Mouse (Mus musculus): ENCODE measurements around the gene Nprl2. TPM values are rescaled to one million over a fixed set of nuclear protein-coding genes. Genes with fewer than 3 reads are reported as not detected.

Nprl2 gene
- 10 to 100 TPM; 39.4 to 46.9 (median 44.5) TPM for total RNA-seq (2022)

DNA sequence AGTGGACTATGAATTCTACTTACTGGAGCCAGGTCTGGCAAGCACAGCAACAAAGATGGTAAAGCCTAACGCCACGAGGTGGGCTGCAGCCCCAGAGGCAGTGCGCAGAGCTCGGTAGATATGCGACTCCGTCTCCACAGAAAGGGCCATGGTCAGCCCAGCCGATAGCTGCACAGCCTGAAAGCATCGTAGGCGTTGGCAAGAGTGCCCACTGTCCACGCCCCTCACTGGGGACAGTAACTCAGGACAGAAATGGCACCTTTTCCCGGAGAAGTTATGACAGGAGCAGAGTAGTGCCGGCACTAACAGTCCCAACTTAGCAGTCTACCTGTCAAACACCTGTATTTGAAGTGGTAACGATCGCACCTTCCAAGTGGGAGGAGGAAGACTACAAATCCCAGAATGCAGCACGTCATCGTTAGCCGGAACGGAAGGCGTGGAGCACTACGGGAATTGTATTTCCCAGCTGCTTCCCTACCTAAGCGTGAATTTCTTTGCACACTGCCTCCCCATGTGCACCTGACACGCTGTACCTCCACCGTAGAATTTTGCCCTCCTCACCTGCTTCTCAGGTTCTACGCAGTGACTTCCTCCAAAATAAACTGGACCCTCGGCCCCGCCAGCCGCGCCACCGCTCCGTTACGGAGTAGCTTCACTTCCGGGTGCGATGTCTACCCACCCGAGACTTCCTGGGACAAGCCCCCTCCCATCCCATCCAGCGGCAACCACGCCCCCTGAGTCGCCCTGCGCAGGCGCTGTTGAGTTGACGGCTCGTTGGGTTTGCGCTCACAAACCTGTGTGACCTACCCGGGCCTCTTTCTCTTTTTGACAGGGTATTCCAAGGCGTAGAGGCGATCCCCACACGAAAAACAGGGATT is at the start of gene Nprl2, which contains the start of gene Cyb561d2:
Gene Nprl2 (plus strand): TSS at position 753 of the 878 bp plus-strand sequence.
Gene Cyb561d2 (minus strand): TSS at position 720 of the 878 bp plus-strand sequence.
- peak; percentile 93 to 94 for DNase-seq (ENCODE audit: low spot score in 2 of 2)

DNA sequence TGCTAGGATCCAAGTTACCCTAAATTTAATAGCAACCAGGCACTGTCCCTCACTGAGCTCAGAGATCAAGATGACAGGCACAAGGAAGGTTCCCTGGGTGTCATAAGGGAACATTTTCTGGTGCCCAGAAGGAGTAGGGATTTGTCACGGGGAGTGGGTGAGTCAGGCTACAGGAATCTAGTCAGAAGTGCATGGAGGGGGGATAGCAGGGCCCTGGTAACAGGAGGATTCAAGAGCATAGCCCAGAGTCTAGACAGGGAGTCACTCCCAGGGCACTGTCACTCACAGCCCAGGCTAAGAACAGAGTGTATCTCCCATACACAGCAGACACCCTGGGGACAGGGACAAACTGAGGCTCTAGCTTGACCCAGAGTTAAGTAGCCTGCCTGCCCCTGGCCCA is 48.5 kb upstream of the Nprl2 start:
- DNase-seq (ENCODE audit: low spot score in 2 of 2), result no peak

DNA sequence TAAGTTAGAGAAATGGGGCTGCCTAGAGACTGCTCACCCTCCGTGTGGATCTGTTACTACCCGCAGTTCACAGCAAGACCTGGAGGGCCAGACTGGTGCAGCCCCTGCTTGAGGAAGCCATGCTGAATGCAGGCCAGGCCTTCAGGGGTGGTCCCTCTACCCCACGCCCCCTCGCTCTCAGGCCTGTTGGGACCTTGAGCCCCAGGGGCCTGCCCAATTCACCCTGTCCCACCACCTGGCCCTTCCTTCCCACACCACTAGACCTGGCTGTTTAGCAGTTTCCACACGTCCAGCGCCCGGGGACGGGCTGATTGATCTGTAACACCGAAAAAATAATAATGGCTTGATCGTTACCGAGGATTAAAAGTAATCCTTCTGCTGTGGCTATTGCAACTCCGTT is 47.8 kb upstream of the Nprl2 start:
- no peak for DNase-seq (ENCODE audit: low spot score in 2 of 2)

DNA sequence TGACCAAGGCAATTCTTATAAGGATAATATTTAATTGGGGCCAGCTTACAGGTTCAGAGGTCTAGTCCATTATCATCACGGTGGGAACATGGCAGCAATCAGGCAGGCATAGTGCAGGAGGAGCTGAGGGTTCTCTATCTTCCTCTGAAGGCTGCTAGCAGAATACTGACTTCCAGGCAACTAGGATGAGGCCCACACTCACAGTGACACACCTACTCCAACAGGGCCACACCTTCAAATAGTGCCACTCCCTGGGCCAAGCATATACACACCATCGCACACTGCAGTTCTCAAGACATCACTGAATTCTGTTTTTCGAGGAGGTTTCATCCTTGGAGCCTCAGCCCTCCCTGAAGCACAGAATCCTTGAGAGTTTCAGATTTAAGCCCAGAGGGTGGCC is 45.7 kb upstream of the Nprl2 start:
- no peak for DNase-seq (ENCODE audit: low spot score in 2 of 2)

DNA sequence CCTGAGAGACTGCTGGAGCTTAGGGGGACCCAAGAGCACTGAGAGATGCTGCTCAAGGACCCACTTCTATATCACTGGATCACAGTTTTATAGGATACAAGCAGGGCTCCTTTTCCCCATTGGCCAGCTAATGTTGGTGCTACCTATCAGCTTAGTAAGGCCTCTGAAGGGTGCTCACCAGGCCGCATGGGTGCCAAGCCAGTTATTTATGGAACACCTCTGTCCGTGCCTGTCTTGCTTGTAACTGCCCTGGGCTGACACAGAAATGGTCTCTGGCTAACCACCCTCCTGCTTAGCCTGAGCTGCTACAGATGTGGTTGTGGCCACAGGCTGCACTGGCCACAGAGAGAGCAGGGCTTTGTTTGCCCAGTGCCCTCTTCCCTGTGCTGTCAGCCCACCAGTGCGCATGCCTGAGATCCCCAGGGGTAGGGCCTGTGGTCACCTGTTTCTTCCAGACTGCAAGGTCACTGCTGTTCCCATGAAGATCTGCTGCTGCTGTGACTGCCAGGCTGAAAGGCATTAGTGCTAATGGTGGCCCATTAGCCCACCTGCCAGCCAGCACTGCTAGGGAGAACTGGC is 41.2 kb upstream of the Nprl2 start:
- no peak for DNase-seq (ENCODE audit: low spot score in 2 of 2)

DNA sequence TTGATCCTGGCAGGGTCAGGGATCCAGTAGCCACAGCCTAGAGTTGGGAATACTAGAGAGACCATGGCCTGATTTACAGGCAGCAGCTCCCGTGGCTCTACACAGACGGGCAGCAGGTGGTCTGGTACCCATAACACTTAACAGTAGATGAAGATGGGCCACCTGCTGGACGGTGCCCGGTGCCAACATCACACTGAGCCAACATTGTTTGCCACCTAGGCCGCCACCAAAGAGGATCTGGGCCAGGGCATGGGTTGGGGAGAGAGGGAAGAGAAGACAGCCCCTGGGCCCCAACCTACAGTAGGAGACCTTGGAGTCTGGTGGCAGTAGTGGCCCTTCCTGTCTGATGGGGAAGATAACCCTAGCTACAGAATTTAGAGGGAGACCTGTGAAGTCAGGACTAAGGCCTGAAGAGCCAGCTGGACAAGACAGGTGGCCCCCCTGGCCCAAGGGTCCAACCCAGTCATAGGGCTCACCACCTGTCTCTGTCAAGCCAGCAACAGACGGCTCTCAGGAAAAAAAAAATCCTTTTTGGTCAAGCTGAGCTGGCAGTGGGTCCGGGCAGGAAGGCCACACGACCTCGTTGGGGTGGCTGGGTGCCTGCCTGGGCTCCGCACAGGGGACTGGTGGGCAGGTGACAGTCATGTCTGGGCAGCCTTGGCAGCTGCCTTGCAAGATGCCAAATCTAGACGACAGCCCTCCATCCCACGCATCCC is 39.7 kb upstream of the Nprl2 start:
- no peak for DNase-seq (ENCODE audit: low spot score in 2 of 2)

DNA sequence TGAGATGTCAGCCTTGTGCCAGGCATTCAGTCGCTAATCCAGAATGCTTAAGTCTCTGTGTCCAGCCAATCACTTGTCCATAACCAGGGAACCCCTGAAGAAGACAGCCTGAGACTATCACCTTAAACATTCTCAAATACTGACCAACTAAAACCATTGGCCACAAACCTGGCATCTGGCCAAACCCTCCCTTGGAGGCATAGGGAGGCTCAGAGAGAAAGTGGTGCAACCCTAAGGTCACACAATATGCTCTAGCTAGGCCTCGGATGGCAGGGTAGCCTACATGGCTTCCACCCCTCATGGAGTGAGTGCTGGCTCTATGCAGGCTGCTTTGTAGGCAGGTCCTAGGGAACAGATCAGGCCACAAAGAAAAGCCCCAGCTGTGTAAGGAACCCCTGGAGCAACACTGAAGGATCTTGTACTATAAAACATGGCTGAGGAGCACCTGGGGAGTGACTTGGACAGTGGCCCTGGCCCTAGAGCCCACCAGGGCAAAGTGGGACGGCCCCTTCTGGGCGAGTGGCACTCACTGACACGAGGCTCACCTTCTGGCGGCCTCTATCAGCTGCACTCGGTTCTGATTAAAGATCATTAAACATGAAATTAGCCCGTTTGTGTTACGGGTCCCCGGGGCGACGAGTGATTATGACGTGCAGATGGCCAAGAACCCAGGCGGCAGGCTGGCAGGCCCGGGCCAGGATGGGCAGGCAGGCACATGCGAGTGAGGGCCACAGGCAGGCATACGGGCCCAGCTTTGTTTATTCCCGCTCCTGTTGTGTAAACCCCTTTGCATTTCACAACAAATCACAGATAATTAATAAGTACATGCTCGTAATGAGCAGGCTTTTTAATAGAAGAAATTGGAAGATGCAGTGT is 37.1 kb upstream of the Nprl2 start:
- no peak for DNase-seq (ENCODE audit: low spot score in 2 of 2)

DNA sequence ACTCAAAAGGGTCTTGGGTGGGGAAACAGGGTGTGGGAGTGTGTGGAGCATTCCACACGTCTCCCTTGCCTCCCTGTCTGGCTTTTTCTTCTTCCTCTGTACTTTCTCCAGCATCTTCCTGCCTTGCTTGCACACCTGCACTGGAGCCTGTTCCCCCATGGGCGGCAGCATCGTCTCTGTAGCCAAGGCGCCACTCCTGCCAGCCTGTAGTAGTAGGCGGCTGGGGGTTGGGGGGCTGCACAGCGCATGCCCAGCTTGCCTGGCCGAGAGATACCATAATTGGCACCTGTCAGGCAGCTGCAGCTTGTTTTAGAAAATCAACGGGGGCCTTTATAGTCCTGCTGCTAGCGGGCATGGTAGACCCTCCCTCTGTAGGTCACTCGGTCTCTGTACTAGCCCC is 33.8 kb upstream of the Nprl2 start:
- DNase-seq (ENCODE audit: low spot score in 2 of 2), result peak in 1 of 2 experiments; percentile 63

DNA sequence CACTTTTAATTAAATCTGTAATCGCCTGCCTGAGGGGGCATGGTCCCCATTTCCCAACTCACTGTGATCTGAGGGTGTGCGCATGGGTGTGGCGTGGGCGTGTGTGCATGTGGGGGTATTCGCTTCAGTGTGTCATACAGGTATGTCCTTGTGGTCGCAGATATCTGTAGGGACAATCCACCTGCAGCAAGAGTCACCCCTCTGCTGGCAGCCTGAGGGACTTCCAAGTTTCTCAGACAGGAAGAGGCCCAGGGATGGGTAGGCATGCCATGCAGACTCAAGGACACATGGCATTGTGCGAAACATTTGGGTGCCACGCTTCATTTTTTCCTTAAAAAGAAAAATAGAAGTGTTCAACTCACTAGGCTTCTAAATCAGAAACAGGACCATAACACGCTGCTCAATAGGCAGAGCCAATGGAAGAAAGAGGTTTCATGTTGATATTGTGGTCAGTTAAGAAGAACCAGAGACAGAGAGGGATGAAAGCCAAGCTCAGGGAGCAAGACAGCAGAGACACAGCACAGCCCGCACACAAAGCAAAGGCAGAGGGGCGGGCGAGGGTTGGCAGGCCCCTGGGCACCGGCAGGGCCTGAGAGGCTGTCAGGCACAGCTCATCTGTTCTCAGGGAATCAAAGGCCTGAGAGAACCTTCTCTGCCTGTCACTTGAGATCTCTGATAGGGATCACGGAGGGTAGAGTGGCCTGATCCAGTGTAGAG is 31.5 kb upstream of the Nprl2 start:
- no peak for DNase-seq (ENCODE audit: low spot score in 2 of 2)

DNA sequence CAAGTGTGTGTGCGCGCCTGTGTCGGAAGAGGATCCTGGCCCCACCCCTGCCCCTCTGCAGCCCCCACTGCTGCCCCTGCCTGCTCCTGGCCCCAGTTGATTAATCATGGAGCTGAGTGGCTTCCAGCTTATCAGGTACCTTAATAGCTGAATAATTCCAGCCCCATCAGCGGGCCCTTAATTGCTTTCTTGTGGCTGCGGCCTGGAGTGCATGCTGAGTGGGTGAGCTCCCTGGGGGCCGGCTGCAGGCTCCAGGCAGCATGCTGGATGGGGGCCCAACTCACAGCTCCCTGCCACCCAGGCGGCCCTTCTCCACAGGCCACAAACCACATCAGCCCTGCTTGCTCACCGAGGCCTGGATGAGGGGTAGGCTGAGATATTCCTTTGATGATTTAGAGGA is 30.6 kb upstream of the Nprl2 start:
- no peak for DNase-seq (ENCODE audit: low spot score in 2 of 2)

DNA sequence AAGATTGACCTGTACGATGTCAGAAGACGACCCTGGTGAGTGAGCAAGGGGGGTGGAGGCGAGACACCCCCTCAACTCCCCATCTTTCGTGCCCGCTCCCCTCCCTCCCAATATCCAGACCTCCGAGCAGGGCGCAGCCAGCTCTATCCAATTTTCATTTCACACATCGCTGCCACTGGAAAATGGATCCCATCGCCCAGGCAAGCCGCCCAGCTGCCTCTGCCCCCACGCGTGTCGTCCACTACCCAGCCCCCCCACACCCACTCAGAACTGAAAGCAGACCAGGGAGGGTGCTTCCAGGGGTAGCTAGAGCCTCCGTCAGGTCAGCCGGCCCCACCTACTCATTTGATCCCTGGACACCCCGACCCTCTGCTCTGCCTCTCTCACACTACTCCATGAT is 29.7 kb upstream of the Nprl2 start:
- DNase-seq (ENCODE audit: low spot score in 2 of 2), result no peak

DNA sequence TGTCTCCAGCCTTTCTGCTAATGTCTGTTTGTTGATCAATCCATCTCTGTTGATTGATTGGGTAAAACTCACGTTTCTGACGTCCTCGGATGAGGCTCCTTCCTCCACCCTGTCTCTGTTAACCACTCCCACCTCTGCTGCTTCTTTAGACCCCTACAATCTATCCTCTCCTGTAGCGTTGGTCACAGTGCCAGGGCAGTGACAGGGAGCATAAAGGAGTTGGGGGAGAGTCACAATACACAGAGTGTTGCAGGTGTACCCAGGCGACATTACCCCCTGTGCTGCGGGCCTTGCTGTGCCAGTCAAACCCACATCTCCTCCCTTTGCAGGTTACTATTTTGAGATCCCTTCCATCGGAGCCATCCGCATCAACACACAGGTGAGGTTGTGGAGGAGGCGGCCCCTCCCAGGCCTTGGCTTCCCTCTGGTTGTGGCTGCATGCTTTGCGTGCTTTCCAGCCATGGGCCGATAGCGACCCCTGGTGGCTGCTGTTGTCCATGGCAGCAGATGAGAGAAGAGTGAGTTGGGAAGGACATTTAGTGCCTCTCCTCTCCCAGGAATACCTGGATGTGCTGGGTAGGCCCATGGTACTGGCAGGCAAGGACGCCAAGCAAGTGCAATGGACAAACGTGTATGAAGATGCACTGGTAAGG is 27.6 kb upstream of the Nprl2 start:
- peak; percentile 55 to 85 for DNase-seq (ENCODE audit: low spot score in 2 of 2)

DNA sequence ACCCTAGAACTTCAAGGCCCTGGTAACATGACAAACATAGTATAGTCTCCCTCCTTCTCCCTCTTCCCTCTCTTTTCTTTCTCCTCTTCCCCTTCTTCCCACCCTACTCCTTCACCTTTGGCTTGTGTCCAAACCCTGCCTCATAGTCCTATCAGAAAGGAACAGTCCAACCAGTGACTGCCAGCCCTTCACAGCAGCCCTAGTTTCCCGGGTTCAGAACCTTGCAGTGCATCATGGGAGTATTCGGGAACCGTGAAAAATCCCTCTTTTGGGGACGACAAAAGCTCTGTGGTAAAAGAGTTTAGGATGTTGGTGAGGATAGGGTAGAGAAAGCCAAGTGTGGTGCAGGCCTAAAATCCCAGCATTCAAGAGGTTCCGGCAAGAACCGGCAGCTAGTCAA is 21.7 kb upstream of the Nprl2 start:
- DNase-seq (ENCODE audit: low spot score in 2 of 2), result no peak

DNA sequence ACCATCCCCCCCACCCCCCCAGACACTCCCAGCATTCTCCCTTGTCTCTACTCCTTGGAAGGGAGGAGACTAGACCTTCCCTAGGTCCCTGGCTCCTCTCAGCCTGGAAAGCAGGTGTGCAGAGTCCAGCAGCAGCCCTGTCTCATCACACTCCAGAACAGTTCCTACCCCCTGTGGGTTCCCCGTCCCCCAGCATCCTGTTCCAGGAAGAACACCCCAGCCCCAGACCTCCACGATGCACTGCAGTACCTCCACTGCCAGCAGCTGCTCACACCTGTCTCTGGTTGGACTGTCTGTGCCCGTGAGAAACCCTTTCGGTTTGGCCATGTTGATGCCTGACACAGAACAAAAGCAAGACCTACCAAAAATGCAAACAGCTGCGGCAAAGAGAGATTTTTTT is 20.8 kb upstream of the Nprl2 start:
- DNase-seq (ENCODE audit: low spot score in 2 of 2), result no peak

DNA sequence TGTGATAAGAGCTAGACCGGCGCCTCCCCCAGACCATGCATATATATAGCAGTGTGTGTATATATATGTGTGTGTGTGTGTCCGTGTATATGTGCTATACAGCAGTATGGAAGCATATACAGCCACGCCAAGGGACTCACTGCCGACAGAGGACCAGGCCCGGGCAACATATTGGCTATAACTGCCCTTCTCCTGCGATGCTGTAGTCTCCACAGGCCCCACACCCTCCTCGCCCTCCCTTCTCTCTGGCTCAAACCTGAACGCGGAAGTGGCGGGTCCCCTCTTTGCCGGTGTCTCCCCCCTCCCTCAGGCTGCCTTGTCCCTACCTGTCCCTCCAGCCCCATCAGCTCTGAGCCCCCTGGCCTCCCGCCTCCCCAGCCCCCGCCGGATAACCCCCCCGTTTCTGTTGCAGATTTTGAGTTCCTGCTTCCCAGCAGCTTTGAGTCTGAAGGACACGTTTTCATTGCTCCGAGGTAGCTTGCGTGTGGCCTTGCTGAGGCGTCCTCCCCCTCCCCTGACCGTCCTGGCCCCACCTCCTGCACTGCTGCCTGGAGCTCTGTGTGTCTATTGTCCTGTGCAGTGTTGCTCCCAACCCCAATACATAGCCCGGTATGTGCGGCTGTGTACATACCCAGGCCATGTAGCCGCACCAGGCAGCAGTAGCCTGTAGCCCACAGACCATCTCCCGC is 20.2 kb upstream of the Nprl2 start:
- no peak for DNase-seq (ENCODE audit: low spot score in 2 of 2)

DNA sequence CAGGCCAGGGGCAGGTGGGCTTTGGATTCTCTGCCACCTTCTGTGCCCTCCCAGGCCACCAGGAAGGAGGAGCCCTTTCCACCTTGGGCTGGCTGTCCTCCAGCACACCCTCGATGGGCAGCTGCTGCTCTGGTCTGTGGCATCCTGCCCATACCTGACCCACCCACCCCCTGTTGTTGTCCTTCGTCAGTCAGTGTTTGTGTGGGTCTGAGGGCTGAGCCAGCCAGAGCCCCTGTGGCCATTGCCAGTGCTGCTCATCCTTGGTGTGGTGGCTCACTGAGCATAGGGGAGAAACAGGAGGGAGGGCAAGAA is 19.7 kb upstream of the Nprl2 start:
- DNase-seq (ENCODE audit: low spot score in 2 of 2), result no peak

DNA sequence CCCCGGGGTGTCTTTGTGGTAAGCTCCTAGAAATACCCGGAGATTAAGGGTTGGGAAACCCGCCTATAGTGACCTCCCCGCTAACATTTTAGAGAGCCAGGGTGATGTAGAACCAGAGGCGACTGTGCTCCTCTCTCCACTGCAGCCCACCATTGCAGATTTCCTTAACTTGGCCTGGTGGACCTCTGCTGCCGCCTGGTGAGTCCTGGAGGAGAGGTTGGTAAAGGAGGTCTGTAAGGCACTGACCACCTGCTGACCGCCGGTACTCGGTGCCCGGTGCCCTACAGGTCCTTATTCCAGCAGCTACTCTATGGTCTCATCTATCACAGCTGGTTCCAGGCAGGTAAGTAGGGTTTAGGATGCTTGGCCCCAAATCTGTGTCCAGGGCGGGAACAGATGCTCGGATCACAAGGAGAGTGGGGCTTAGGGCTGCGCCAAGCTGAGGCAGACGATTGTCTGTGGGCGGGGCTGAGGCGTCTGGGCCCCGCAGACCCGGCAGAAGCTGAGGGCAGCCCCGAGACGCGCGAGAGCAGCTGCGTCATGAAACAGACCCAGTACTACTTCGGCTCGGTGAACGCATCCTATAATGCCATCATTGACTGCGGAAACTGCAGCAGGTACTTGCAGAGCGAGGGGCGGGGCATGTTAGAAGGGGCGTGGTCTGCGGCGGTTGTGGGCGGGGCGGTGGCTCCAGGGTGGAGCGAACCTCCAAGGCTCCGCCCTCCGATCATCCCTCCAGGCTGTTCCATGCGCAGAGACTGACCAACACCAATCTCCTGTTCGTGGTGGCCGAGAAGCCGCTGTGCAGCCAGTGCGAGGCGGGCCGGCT is 15.6 kb upstream of the Nprl2 start:
- DNase-seq (ENCODE audit: low spot score in 2 of 2), result peak; percentile 57 to 58

DNA sequence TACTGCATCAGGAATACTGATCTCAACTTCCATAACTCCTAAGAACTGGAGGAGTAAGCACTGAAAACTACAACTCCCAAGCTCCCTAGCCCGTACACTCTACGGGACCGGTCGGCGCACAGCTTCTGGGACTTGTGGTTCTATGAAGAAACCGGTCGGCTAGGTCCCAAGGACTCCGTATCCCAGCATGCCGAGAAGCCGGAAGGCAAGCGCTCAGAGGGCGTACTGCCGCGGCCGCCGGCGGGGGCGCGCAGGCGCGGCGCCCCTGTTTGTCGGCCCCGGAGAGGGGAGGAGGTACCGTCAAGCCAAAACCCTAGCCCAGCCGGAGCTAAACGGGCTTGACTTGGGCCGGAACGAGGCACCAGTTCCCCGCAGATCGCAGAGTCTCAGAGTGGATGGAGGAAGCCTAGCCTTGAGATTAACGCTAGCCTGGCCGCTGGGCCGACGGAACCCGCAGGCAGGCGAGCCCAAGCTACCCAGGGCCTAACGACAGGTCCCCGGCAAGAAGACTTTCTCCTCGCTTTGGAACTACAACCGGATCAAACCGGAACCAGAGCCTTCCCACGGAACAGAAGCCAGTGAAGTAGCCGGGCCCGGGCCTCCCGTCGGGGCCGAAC is 8.1 kb upstream of the Nprl2 start, which contains the start of gene Tmem115:
Gene Tmem115 (plus strand): TSS at position 155 of the 617 bp plus-strand sequence.
- DNase-seq (ENCODE audit: low spot score in 2 of 2), result peak; percentile 95 to 97
